Mouse (Mus musculus): ENCODE data around the gene Vamp2.

The Vamp2 gene

DNA sequence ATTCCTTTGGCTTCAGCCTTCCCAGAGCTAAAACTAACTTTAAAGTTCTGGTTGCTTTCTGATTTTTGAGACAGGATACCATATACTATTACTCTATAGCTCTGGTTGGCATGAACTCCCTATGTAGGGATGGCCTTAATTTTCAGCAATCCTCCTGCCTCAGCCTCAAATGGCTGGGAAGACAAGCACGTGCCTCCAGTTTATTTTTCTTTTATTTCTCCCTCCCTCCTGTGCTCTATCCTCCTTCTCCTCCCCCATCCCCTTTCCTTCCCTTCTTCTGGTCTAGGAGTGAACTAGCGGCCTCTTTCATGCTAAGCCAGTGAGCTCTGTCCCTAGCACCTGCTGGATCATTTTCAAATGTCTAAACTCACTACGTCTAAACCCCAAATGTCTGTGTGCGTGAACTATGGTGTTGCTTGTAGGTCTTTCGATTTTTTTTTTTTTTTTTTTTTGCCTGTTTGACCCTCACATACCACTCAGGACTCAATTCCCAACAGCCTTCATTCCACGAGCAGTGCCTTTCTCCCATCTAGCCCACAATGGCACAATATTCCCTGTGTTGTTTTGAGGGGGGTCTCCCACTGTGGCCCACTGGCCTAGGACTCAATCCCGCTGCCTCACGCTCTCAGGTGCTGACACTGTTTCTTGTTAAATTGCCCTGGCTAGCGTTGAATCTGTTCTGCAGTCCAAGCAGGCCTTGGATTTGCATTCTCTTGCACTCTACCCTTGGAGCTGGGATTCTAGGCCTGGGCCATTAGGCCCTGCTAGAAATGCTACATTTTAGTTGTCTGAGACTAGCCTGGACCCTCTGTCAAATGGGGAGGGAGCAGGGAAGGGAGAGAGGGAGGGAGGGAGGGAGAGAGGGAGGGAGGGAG is 23.8 kb upstream of the Vamp2 start:
- DNase-seq (ENCODE audit: low spot score in 2 of 2), result no peak

DNA sequence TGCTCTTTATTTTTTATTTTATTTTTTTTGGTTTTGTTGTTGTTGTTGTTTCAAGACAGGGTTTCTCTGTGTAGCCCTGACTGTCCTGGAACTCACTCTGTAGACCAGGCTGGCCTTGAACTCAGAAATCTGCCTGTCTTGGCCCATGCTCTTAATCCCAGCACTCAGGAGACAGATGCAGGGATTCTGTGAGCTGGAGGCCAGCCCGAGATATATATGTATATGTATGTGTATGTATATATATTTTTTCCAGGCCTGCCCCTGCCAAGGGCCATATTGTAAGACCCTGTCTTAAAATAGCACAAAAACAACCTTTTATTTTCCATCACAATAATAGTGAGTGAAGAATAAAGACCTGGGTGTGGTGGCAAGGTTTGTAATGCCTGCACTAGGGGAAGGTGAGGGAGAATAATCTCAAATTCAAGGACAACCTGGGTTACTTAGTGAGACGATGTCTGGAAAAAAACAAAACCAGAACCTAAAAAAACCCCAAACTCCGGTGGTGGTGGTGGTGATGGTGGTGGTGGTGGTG is 22.8 kb upstream of the Vamp2 start:
- no peak for DNase-seq (ENCODE audit: low spot score in 2 of 2)

DNA sequence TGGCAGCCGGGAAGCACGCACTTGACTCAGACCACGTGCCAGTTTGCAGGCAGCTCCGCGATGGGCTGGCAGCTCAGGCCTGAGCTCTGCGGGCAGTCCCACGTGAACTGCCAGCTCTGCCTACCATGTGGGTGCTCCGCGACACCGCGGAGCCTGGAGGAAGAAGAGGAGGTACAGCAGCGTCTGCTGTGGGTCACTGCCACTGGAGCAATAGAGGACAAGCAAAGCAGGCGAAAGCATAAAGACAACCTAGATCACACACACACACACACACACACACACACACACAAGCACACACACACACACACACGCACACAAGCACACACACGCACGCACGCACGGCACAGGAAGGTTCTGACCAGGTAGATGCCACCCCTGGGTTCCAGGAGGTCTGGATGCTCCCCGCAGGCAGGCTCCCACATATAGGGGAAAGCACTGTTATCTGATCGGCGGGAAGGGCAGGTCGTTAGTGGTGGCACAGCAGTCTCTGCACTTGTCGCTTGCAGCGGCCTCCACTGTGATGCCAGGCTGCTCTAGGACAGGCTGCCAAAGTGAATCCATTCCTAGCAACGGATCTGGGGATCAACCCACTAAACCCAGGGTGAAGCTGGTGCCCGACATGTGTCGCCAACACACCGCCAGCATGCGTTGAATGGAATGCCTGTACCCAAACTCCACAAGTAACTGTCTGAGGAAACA is 22.0 kb upstream of the Vamp2 start:
- DNase-seq (ENCODE audit: low spot score in 2 of 2), result no peak

DNA sequence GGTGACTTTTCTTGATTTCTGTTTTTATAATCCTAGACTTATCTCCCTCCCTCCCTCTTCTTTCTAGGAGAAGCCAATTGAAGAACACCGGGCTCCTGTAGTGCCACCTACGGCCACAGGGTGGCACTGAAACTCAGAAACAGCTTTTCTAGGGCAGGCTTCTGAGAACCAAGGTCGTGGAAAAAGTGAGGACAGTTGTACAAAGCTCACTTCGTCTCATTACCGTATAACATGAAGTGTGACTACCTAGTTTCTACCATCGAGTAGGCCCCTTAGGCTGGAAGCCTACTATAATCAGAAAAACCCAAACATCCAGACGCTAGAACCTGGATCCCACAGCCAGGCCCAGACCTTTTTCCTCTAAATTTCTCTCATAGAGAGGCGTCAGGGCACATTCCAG is 21.3 kb upstream of the Vamp2 start:
- DNase-seq (ENCODE audit: low spot score in 2 of 2), result peak; percentile 79

DNA sequence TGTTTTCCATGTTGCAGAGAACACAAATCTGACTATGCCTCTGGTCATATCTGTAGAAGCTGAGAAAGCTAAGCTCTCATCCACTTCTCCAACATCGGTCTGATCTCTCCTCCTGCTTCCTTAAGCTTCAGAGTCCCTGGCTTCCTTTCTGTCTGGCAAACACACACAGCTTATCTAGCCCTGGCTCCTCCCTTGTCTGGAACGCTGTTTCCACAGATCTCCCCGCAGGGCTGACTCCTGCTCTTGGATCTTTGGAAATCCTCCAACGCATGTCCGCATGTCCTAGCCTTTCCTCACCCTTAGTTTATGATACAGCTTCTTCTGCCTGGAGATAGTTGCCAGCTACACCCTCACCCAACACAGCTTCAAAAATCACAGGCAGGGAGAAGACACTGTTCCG is 20.7 kb upstream of the Vamp2 start:
- DNase-seq (ENCODE audit: low spot score in 2 of 2), result no peak

DNA sequence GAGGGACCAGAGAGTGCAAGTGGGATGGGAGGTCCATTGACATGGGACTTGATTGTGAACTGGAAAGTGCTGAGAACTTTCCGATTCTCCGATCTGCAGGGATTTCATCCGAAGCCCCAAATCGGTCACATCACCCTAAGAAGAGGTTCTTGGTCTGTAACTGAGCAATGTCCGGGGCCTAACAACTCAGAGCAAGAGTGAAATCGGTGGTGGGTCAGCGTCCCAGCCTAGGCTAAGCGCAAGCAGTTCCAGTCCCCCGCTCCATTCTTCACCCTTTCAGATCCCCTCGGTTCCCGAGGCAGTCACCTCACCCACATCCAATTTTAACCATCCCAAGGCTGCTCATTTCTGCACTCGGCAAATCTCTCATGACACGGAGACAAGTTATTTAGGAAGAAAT is 18.2 kb upstream of the Vamp2 start:
- no peak for DNase-seq (ENCODE audit: low spot score in 2 of 2)

DNA sequence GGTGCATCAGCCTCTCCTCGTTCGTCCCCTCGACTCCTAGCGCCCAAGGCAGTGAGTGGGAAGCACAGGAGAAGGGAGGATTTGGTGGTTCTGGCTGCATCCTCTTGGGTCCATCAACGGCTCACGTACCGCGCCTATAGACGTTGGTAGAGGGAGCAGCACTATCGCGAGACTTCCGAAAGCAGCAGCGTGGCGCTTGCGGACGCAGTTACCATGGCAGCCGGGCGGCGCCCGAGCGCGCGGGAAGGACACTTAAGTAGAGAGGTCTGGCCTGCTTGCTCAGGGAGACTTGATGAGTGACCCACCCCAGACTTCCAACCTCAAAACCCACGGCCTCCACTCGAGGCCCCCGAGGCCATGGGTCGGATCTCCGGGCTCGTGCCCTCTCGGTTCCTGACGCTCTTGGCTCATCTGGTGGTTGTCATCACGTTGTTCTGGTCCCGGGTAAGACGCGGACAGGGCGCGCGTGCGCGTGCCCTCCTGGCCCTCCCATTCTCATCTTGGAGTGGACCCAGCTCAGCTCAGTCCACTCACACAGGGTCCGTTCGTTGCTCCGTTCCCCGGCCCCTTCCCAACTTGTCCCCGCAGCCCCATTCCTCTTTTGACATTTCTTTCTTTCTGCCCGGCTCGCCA is 17.6 kb upstream of the Vamp2 start, which contains the start of gene Tmem107:
TSS of gene Tmem107 (plus strand) at position 217 of the 633 bp plus-strand sequence.
- DNase-seq (ENCODE audit: low spot score in 2 of 2), result peak; percentile 88 to 92

DNA sequence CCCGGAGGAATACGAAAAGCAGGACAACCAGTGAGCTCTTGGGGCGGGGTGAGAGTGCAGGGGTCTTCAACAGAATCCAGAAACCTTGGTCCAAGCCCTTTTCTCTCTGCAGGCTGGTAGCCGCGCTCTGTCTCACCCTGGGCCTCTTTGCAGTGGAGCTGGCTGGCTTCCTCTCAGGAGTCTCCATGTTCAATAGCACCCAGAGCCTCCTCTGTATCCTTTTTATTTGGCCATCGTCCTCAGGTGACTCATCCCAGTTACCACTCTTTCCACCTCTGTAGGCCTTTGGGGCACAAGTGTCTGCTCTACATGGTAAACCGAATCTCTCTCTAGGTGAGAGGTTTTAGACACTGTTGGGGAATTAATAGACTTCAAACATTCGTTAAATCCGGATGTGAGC is 17.0 kb upstream of the Vamp2 start:
- no peak for DNase-seq (ENCODE audit: low spot score in 2 of 2)

DNA sequence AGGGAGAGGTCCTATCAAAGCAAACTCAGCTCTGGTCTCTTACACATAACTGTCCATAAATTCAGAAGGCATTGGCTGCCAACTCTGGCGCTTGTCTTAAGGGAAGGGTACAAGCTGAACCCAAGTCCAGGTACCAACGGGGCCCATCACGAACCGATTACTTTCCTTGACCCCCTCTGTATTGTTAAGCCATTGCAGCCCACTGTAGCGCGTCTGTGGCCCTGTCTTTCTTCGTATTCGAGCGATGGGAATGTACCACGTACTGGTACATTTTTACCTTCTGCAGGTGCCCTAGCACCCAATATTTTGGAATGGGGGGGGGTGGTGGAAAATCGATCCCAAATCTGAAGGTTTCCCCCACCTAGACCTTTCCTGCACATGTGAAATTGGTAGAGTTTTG is 16.1 kb upstream of the Vamp2 start:
- no peak for DNase-seq (ENCODE audit: low spot score in 2 of 2)

DNA sequence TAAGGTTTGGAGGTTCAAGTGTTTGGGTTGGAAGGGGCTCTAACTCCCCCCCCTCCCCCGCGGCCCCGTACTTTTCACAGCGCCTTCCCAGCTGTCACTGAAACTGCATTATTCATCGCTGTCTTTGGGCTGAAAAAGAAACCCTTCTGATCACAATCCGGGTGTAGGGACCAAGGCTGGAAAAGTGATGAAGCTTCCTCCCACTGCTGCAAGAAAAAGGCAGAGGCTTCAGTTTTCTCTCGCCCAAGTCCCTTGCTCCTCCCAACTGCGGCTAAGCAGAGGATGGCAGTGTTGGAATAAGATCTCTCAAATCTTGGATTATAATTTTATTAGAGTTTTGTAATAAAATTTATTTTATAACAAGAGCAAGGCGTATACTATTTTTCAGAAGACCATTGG is 15.6 kb upstream of the Vamp2 start:
- no peak for DNase-seq (ENCODE audit: low spot score in 2 of 2)

DNA sequence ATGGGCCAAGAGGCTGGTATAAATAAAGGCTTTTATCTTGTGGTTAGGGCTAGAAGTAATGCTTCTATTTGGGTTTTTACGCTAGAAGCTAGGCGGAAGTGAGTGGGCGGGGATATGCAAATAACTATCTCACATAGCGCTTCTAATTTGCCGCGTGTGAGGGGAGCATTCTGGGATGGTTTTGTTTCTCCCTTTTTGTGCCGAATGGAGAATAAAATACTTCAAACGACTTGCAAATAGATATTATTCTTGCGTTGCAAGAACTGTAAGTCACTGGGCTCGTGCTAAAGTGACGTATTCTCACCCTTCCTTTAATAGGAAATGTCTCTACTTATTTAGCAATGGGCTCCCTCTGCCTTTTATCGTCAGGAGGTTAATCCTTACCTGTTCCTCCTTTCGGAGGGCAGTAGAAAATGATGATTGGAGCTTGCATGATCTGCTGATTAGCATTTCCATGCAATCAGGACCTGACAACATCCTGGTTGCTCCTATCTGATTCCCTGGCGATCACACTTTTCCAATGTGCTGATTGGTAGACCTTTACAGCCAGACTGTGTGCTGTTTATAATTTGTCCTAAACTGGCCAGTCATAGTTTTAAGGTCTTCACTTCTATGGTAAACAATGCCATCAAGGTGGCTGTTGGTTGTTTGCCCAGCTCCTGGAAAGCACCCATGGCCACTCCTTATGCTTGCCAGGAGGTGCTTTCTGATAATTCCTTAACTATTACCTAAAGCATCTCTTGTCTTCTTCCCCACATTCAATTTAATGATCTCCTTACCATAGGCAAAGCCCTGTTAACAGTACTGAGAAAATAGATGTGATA is 15.0 kb upstream of the Vamp2 start:
- peak in 1 of 2 experiments; percentile 72 for DNase-seq (ENCODE audit: low spot score in 2 of 2)

DNA sequence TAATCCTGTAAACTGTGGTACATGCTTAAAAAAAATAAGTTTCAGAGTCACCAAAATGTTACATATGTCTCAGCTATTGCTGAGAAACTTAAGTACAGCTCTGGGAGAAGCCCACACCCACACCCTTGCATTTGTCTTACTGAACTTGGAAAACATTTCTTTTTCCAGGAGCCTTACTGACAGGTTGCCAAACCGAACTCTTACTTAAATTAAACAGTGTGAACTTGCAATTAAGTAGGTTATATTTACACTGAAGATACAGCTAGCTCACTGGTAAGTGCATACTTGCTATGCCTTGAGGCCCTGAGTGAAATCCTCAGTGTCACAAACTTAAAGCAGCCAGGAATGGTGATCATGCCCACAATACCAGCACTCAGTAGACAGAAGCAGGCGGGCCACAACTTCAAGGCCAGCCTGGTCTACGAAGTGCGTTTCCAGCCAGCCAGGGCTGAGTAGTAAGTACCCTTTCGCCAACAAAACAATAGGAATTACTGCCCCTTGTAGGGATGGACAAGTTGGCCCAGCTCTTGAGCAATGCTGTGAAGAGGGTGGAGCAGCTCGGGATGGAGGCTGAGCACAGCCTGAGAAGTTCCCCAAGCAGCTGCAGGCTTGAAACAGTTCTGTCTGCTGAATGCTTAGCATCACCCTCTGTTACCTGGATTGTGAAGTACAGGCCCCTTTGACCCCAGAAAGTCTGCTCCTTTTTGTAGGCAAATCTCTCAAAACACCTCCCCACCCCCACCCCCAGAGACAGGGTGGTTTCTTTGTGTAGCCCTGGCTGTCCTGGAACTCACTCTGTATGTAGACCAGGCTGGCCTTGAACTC is 14.1 kb upstream of the Vamp2 start:
- DNase-seq (ENCODE audit: low spot score in 2 of 2), result no peak

DNA sequence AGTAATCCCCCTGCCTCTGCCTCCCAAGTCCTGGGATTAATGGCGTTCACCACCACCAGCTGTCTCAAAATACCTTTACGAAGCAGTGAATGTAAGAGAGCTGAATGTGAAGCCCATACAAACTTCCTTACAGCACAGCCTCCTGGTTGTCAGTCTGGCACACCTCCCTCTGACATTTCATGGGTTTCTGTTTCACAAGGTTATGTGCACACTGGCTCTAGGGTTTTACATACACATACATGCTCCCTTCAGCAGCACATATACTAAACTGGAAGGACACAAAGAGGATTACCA is 13.6 kb upstream of the Vamp2 start:
- no peak for DNase-seq (ENCODE audit: low spot score in 2 of 2)

DNA sequence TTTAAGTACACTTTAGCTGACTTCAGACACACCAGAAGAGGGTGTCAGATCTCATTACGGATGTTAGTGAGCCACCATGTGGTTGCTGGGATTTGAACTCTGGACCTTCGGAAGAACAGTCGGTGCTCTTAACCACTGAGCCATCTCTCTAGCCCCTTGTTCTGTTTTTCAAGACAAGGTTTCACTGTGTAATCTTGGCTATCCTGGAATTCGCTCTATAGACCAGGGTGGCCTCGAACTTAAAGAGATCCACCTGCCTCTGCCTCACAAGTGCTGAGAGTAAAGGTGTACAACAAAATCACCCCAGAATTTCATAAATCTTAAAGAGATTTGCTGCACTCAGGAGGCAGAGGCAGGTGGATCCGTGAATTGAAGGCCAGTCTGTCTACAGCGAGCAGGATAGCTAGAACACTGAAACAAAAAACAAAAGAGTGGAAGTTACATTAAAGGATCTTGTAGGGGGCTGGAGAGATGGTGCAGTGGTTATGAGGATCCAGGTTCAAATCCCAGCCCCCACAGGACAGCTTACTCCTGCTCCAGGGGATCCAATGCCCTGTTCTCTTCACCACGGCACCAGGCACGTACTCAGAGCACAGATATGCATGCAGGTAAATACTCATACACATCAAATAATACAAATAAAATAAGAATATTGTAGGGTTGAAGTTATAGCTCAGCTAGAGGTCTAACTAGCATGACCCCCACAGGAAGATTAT is 12.4 kb upstream of the Vamp2 start:
- no peak for DNase-seq (ENCODE audit: low spot score in 2 of 2)

DNA sequence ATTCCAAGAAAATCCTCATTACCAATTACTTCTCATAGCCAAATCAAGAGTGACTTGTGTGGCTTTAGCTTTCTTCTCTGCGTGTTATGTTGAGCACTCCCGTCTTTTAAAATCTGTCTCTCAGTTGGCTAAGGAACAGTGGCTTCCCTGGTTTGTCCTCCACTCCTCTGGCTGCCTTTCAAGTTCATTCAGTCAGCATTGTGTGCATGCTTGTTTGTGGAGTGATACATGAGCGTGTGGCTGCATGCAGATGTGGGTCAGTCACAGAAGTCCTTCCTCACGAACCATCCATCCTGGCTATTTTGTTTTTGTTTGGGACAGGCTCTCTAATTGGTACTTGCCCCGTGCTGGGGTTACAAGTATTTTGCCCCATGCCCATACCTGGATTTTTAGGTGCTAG is 11.7 kb upstream of the Vamp2 start:
- DNase-seq (ENCODE audit: low spot score in 2 of 2), result no peak

DNA sequence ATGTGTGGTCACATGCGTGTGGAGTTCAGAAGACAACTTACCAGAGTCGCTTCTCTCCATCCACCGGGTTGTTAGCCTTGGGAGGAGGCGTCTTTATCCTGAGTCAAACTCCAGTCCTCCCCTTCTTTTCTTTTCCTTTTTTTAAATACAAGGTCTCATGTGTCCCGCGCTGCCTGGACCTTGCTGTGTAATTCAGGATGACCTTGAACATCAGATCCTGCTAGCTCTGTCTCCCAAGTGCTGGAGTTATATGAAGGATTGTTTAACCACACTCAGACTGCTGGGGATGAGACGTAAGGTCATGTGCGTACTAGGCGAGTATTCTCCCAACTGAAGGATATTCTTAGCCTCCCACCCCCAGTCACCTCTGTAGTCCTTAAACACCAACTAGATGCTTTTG is 11.0 kb upstream of the Vamp2 start:
- no peak for DNase-seq (ENCODE audit: low spot score in 2 of 2)

DNA sequence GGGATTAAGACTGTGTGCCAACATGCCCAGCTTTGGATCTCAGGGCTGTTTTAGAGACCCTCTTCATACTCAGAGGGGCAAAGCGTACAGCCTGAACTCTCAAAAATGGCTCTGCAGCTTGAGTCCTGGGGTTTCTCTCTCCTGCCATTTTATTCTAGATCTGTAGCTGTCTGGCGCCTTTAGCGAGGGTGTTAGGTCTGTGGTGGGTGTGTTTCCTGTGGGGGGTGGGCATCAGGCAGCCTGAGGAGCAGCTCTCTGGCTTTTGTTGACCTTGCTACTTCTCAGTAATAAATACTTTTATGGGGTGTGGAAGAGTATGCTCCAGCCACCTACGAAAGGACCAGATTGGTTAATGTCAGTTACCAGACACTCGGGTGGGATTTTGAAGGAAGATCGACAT is 10.2 kb upstream of the Vamp2 start:
- DNase-seq (ENCODE audit: low spot score in 2 of 2), result no peak

DNA sequence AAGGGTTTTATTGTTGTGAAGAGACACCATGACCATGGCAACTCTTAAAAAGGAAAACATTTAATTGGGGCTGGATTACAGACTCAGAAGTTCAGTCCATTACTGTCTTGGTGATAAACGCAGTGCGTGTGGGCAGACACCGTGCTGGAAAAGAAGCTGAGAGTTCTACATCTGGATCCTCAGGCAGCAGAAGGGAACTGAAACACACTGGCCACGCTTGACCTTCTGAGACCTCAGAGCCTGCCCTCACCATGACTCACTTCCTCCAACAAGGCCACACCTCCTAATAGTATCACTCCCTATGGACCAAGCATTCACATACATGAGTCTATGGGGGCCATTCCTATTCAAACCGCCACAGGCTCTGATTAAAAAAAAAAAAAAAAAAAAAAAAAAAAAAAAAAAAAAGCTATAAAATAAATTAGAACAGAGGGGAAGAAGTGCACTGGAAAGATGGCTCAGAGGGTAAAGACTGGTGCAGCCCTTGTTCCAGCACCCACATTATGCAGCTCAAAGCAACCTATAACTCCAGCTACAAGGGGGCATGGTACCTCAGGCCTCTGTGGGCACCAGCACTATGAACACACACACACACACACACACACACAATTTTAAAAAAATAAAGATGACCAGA is 9.4 kb upstream of the Vamp2 start:
- DNase-seq (ENCODE audit: low spot score in 2 of 2), result no peak

DNA sequence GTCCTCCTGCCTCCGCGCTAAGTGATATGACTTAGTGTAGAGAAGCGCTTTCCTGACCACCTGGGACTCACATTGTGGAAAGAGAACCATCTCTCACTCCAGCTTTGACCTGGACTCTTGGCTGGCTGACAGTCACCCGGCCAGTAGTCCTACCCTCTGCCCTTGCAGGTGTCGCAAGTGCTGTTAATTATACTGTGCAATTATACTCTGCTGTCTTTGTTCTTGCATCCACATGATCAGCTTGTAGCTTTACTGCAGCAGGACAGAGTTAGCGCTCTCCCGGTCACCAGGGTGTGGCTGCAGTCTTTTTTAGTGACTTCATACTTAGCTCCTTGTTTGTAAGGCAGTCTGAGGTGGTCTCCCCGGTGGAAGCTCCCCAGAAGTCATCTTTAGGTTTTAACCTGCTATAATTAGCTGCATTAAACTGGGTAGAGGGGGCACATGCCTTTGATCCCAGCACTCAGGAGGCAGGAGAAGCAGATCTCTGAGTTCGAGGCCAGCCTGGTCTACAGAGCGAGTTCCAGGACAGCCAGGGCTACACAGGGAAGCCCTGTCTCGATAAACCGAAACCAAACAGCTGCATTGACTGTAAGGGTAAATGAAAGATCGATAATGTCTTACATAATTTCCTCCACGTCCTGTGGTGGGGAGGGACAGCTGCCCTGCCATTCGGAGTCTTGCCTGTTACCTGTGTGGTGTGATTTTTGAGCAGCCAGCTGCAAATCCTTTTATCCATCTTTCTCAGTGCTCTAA is 8.0 kb upstream of the Vamp2 start:
- no peak for DNase-seq (ENCODE audit: low spot score in 2 of 2)

Data from urinary bladder, adult 18-20 months (tissue).